Mouse (Mus musculus) gastrocnemius, postnatal 4 days (tissue): Measurements from ENCODE around the gene Fam189b. TPM values are rescaled to one million over a fixed set of nuclear protein-coding genes. Genes with fewer than 3 reads are reported as not detected.
"Not testable (repeated sequence)": the region's sequence is repeated elsewhere in the genome, so short reads cannot be mapped to it uniquely, and the experiment has no call there.

Experiments used
- DNase-seq, 2 experiments: peaks; one replicate each; pipeline ENCODE4 v3.0.0; 2021 to 2022; ENCODE audit warnings: low spot score in 2 of 2, mixed read lengths in 2 of 2
- total RNA-seq, 2 experiments: library from RNA; stranded (reverse); gene quantifications; 2 replicates each; pipeline ENCODE4 v1.2.3; 2021

Fam189b gene
- total RNA-seq, 2 experiments from 2014 or later, result 19.2 to 22.1 TPM

DNA sequence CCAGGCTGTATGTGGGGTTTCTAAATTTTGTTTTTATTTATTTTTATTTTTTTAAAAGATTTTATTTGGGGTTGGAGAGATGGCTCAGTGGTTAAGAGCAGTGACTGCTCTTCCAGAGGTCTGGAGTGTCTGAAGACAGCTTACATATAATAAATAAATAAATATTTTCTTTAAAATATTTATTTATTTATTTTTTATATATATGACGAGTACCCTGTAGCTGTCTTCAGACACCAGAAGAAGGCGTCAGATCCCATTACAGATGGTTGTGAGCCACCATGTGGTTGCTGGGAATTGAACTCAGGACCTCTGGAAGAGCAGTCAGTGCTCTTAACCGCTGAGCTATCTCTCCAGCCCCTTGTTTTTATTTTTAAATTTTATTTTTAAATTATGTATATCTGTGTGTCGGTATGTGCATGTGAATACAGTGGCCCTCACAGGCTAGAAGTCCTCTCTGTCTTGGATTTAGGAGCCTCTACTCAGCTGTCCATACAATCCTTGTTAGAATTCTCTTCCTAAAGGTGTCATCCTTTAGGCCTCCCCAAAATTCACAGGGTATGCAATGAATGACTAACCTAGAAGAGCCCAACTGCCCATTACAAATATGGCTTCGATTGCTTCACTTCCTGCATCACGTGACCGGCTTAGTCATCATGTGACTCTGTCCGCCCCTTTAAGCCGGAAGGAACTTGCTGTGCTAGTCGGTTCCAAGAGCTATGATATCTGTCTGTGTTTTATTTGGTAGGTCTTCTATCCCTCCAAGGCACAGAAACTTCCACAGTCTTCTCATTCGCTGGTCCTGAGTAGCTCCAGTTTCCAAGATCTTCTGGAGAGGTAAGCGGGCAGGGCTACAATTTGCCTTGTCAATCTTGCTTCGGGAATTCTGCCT lies 19.6 kb downstream of the Fam189b start, which contains the start of gene Gba:
Gene Gba (plus strand): TSS at position 676 of the 889 bp plus-strand sequence.
- peak; percentile 71 to 83 for DNase-seq

DNA sequence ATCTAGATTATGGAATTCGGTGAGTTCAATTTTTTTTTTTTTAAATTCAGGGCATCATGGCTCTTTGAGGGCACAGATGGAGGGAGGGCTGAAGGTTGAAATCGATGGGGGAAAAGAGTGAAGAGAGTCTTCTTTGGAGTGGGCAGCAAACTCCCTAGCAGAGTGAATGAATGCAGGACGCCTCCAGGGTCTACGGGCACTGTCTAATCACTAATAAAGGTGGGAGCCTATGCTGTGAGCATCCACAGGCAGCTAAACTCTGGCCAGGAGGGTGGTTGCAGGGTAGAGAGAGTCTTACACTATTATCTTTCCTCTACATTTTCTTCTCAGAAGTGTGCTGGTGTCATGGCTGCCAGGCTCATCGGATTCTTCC lies 20.2 kb downstream of the Fam189b start:
- DNase-seq, result no peak

DNA sequence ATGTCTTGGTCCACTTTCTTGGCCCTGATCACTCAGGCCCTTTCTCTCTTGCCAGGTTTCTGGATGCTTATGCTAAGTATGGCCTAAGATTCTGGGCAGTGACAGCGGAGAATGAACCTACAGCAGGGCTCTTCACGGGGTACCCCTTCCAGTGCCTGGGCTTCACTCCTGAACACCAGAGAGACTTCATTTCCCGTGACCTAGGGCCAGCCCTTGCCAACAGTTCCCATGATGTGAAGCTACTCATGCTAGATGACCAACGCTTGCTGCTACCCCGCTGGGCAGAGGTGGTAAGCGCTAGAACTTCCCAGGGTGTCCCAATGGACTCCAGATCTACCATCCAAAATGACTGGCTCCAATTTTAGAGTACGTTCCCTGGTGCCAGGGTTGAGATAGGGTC lies 23.1 kb downstream of the Fam189b start:
- DNase-seq, result no peak

DNA sequence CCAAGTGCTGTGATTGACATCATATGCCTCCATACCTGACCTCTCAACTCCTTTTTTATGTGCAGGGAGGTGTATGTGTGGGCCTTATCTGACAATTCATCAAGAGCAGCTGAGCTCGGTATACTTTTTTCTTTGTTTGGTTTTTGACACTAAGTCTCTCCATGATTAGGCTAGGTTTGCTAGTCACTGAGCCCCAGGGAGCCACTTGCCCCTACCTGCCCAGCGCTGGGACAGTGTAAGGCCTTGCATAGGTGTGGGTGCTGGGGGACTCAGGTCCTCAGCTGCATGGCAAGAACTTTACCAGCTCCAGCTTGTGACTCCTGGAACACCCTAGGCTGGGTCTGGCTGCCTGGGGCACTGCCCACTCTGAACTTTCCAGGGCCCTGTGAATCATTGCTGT lies 23.8 kb downstream of the Fam189b start:
- DNase-seq, result no peak

DNA sequence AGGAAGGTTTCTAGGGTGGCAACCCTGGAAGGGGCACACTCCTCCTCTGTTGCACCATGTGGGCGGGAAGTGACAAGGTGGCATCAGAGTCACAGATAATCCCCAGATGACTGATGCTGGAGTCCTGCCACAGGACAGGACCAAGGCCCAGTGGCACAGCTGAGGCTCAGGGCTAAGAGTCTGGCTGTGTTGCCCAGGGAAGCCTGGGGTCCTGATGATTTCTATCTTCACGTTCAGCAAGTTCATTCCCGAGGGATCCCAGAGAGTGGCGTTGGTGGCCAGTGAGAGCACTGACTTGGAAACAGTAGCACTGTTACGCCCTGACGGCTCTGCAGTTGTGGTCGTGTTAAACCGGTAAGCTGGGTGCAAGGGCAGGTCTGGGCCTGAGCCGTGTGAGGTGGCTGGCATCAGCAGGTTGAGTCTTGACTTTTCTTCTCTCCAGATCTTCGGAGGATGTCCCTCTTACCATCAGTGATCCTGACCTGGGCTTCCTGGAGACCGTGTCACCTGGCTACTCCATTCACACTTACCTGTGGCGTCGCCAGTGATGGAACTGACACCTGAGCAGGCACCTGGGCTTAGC lies 25.2 kb downstream of the Fam189b start:
- DNase-seq, result no peak

DNA sequence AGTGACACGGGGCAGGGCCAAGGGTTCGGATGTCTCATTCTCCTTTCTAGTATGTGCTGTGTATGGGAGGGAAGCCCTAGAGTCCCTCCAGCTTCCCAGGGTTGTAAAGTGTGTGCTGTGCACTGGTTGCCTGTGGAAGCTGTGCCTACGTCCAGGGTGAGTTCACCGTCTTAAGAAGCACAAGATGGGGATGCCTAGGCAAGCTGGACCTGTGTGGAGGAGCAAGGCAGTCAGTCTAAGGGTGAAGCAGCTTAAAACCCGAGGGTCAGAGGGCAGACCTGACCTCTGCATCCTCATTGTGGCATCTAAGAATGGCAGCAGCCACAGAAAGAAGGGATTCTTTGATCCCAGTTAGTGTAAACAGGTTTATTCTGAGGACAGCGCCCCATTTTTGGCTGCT lies 25.8 kb downstream of the Fam189b start:
- DNase-seq, result no peak

DNA sequence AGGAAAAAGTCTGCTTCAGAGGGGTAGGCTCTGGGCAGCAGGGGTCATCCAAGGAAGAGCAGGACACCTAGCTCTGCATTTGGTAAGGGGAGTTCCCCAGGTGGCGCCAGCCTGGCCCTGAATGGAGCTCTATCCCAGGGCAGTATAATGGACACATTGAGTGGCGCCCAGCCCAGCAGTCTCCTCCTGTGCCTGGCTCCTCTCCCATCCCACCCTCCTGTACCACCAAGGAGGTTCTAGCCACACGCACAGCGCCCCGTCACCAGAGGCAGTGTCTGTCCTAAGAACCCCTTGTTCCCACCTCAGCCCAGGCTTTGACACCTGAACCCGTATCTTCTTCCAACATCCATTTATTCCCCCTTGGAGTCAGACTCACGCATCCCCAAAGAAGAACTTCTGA lies 26.8 kb downstream of the Fam189b start:
- no peak for DNase-seq

DNA sequence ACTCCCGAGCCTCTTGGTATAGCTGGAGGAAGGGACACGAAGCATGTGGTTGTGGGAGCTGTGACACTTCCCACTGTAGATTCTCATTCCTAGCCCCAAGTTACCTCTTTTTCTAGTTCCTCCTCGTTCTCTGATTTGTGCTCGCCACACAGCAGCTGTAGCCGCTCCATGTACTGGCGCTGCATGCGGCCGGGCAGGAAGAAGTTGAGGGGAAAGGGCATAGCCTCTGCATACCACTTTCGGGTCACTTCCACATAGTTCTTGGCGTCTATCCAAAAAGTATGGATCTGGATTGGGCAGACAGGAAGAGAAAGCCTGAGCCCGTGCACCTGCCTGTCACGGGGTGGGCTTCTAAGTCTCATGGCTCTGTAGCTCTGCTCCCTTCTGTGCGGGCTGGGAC lies 27.2 kb downstream of the Fam189b start:
- DNase-seq, result no peak

DNA sequence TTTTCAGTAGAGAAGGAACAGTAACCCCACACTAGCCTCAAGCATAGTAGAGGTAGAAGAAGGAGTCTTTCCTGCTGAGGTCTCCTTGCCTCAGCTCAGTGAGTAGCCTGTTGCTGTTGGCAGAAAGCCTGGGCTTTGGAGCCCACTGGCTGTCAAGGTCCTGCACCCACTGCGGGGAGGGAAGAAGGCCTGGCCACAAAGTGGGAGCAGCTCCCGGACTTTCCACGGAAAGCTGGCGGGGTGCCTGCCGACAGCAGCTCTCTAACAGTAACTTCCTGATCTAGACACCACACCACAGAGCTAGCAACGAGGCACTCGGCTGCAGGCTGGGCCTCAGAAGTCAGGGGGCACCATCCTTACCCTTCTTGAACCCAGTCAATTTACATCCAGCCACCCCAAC lies 27.8 kb downstream of the Fam189b start:
- no peak for DNase-seq

DNA sequence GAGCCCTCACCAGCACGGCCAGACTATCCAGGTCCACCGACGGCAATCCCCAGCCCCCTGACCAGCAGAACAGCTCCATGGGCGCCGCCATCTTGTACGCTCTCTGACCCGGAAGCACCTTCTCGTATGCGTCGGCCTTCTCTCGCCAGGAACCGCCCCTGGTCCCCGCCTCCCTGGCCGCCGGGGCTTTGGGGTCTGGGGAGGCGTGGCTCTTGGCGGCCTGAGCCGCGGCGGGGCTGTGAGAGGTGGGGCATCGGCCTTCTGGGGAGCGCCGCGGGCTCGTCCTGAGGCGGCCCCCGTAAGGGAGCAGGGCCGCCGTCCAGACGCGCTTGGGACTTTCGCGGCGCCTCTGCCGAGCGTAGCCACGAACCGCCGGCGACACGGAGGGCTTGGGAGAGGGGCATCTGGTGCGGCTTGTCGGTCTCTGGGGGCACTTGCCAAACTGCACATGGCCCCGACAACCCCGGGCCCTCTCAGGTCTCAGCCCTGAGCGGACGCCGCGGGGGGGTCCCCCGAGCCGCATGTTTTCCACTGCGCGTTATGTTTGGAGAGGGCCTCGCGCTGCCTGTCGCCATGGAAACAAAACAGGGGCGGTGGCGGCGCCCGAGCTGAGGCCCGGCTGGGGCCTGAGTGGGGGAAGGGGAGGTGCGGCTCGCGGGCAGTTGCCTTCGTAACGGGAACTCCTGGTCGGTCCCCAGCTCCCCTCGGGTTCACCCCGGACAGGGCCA lies 31.0 kb downstream of the Fam189b start:
- peak; percentile 94 to 97 for DNase-seq

DNA sequence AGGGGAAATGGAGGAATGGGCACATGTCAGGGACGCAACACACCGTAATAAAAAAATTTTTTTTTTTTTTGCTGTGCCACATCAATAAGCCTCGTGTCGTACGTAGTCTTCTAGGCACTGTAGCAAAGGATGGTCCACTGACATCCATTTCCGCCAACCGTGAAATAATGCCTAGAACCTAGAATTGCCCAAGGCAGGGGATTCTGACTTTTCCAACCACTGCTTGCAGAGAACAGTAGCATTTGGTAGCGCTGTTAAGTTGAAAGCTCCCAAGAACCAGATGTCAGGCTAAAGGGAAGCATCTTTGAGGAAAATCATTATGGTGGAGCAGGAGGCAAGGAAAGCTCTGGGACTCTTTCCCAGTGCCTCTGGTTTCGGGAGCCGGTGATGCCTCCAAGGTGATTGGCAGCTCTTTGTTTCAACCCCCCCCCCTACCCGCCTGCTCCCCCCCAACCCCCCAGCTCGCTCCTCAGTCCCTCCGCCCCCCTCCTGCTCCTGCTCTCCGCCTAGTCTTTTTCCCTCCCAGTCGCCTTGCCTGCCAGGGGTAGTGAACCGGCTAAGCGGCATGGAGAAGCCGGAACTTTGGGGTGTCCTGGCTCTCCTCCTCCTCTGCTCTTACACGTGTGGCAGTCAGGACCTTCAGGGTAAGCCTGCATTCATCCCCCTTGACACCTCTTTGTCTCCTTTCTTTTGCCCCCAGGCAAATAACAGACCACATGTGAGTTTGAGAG lies 31.9 kb downstream of the Fam189b start, which contains the start of gene Thbs3:
Gene Thbs3 (plus strand): TSS at position 500 of the 731 bp plus-strand sequence.
- DNase-seq, result peak in 1 of 2 experiments; percentile 67

DNA sequence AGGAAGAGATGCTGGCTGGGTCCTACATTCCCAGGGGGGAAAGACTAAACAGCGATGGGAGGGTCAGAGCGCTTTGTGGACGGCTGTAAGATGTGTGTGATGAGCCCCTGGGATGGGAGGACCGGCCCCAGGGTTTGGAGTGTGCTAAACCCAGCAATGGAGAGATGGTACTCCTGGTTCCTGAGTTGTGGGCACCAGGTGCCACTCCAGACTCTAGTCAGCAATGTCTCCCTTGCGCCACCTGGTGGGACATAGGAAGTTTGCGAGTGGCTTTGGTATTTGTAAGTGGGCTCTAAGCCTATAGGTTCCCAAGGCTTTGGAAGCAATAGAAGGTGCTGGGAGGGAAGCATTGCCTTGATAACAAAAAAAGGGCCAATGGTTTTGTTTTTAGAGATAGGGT lies 32.9 kb downstream of the Fam189b start:
- peak; percentile 66 to 81 for DNase-seq

DNA sequence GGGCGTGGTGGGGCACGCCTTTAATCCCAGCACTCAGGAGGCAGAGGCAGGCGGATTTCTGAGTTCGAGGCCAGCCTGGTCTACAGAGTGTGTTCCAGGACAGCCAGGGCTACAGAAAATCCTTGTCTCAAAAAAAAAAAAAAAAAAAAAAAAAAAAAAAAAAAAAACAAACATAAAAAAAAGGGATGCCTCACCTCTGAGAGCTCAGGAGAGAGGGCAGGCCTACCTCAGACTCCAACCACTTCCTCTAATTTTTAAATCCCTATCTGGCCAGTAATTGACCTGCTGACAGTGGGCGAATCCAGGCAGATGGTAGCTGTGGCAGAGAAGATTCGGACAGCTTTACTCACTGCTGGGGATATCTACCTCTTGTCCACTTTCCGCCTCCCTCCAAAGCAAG lies 33.5 kb downstream of the Fam189b start:
- not testable (repeated sequence) for DNase-seq

DNA sequence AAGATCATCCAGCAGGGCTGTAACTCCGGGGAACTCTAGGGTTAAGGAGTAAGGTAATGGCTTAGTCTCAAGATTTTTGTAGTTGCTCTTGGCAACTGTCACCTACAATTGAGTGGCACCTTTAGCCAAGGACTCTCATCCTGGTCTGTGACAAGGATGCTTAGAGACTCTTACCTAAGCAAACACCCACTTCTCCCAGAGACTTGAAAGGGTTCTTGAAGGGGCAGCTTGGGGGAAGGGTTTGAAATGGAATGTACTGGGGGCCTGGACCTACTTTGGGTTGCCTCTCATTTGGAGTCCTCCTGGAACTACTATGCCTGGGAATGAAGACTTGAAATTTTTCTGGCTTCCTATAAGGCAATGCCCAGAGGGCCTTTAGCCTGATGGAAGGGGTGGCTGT lies 35.3 kb downstream of the Fam189b start:
- DNase-seq, result no peak

DNA sequence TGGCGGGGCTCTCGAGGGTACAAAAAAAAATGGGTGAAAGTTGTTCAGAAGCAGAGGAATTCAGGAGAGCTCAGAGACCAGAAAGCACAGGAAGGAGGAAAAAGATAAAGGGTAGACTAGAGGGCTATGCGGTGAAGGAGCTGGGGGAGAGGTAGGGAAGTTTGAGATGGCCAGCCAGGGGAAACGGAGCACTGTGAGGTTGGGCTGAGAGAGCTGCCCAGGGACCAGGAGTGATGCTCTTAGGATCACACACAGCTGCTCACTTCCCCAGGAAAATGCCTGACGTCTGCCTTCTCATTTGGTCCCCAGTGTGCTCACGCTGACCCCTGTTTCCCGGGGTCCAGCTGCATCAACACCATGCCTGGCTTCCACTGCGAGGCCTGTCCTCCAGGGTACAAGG lies 36.6 kb downstream of the Fam189b start:
- peak in 1 of 2 experiments; percentile 15 for DNase-seq

DNA sequence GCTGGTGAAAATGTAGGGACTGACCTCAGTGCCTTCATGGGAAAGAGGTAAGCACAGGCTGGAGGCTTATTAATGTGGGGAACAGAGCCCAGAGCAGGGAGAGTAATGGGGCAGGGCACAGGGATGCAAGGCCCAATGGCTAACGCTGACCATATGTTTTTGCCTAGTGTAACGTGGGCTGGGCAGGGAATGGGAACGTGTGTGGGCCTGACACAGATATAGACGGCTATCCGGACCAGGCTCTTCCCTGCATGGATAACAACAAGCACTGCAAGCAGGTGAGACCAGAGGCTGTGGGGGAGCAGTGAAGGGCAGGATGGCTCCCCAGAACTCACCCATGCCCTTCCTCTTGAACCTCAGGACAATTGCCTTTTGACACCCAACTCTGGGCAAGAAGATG lies 38.2 kb downstream of the Fam189b start:
- no peak for DNase-seq

DNA sequence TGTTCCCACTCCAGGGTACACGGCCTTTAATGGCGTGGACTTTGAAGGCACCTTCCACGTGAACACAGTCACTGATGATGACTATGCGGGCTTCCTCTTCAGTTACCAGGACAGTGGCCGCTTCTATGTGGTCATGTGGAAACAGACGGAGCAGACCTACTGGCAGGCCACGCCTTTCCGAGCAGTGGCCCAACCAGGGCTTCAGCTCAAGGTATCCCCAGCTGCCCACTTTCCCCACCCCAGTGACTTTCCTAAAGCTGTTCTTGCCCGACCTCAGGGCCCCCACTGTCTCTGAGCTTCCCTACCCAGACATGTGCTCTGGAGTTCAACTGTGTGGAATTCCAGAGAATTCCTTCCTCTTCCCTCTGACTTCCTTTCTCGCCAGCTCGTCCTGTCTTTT lies 41.9 kb downstream of the Fam189b start:
- DNase-seq, result no peak

DNA sequence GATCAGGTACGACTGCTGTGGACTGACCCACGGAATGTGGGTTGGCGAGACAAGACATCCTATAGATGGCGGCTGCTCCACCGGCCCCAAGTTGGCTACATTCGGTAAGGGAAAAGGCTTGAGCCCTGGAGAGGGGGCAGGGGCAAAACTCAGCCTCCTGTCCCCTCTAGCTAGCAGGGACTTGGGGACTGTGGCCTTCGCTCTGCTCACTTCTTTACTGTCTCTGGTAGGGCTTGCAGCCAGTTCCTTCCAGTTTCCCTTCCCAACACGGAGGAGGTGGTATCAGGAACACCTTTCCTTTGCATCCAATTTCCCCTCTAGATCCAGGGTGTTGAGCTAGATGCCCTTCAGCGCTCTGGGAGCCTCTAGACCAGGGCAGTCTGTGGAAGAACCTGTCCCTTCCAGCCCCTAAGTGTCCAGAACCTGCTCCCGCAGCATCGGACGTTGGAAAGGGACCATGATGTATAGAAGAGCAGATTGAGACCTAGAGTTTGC lies 42.4 kb downstream of the Fam189b start:
- DNase-seq, result no peak

DNA sequence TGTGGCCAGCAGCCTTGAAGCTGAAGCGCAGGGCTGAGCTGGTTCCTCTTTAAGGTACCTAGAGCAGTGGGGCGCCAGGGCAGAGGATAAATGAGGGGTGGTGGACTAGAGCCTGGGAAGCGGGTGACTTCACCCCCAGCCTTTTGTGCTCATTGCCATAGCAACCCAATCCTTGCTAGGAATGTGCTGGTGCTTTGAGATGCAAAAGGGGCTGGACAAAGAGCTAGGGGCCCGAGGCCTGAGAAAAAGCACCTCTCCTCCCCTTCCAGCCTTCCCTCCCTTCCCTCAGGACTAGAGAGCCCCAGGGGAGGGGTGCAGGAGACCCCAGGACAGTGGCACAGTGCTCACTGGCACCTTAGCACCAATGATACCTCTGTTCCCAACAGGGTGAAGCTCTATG lies 43.0 kb downstream of the Fam189b start:
- DNase-seq, result no peak

DNA sequence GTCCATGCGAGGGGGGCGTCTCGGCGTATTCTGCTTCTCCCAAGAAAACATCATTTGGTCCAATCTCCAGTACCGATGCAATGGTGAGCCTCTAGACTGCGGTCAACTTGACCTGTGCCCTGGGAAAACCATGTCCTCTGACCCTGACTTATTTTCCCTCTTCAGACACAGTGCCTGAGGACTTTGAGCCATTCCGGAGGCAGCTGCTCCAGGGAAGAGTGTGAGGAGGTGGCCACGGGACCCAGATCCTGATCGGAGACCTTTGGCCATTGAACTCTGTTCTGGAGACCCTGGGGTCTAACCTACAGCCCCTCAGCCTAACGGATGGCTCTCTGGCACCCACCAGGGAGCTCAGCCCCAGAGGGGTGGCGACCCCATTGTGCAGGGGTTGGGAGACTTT lies 43.4 kb downstream of the Fam189b start:
- DNase-seq, result no peak

DNA sequence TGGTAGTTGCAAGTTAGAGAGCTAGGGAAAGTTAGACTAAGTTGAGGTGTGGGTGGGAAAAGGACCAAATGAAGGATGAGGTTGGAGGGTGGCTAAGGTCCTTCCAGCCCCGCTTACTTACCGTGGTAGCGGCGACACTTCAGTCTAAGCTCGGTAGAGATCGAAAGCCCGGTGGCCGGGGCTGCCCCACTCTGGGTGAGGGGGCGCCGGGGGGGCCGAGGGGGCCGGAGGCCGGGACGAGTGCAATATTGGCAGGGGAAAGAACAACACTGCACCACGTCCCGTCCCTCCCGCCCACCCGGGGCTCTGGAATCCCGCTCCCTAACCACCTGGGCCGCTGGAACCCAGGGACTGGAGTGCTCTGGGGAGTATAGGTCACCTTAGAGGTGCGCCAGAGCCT lies 44.0 kb downstream of the Fam189b start, which contains the start of gene Mtx1:
Gene Mtx1 (minus strand): TSS at position 189 of the 400 bp plus-strand sequence.
- no peak for DNase-seq
